Mouse (Mus musculus) ES-E14 (cell line): ENCODE measurements around the gene Susd4. TPM values are rescaled to one million over a fixed set of nuclear protein-coding genes. Genes with fewer than 3 reads are reported as not detected.

Experiments used
- DNase-seq: peaks from one replicate; pipeline ENCODE4 v3.0.0-alpha.2; 2013; ENCODE audit warnings: low read depth, low spot score
- H3K27ac ChIP-seq: 2 replicates; pipeline ENCODE4 v1.5.1; 2012; ENCODE audit warnings: low read depth, mild to moderate bottlenecking, low read length, moderate library complexity, mixed read lengths; ENCODE audit not compliant: poor library complexity, insufficient read depth, severe bottlenecking
- H3K36me3 ChIP-seq: 2 replicates; pipeline ENCODE4 v1.6.1; 2012; ENCODE audit warnings: mild to moderate bottlenecking, low read length, moderate library complexity, mixed read lengths; ENCODE audit not compliant: control insufficient read depth, poor library complexity, insufficient read depth, severe bottlenecking
- H3K4me1 ChIP-seq, 2 experiments: fragments of 150-350 bp in 1 of 2; sonication (generic) in 1 of 2; 2 replicates each; pipeline ENCODE4 v1.6.1; 2012; ENCODE audit warnings: low read length in 2 of 2, mild to moderate bottlenecking in 1 of 2, mixed read lengths in 1 of 2; ENCODE audit not compliant: control insufficient read depth in 2 of 2, insufficient read depth in 2 of 2, poor library complexity in 1 of 2
- H3K4me3 ChIP-seq, 2 experiments: fragments of 150-350 bp in 1 of 2; sonication (generic) in 1 of 2; 2 replicates each; pipeline ENCODE4 v1.5.1; 2012; ENCODE audit warnings: low read length in 2 of 2, low read depth in 1 of 2, mild to moderate bottlenecking in 1 of 2, mixed read lengths in 1 of 2; ENCODE audit not compliant: insufficient read depth in 1 of 2, poor library complexity in 1 of 2, severe bottlenecking in 1 of 2
- H3K9ac ChIP-seq: 2 replicates; pipeline ENCODE4 v1.6.1; 2012; ENCODE audit warnings: low read depth, mild to moderate bottlenecking, low read length, mixed read lengths; ENCODE audit not compliant: poor library complexity, insufficient read depth, severe bottlenecking
- H3K9me3 ChIP-seq: fragments of 150-350 bp; sonication (generic); 2 replicates; pipeline ENCODE4 v1.6.1; 2012; ENCODE audit warnings: low read depth, mild to moderate bottlenecking, low read length; ENCODE audit not compliant: control insufficient read depth, insufficient read depth
- CHD2 ChIP-seq: IDR thresholded peaks from 2 replicates; pipeline ENCODE4 v1.6.1; 2014; ENCODE audit warnings: mild to moderate bottlenecking, low read depth, low read length, inconsistent platforms
- HCFC1 ChIP-seq: IDR thresholded peaks from 2 replicates; pipeline ENCODE4 v1.6.1; 2012; ENCODE audit warnings: low read length, inconsistent platforms, borderline replicate concordance; ENCODE audit not compliant: insufficient read depth
- MAFK ChIP-seq: IDR thresholded peaks from 2 replicates; pipeline ENCODE4 v1.6.1; 2014; ENCODE audit warnings: mild to moderate bottlenecking, low read depth, low read length, inconsistent platforms; ENCODE audit not compliant: insufficient read depth
- ZC3H11A ChIP-seq: IDR thresholded peaks from 2 replicates; pipeline ENCODE4 v1.6.1; 2012; ENCODE audit warnings: low read depth, mild to moderate bottlenecking, inconsistent platforms, low read length, borderline replicate concordance
- ZNF384 ChIP-seq: IDR thresholded peaks from 2 replicates; pipeline ENCODE4 v1.6.1; 2012; ENCODE audit warnings: low read depth, low read length, inconsistent platforms
- in situ Hi-C, 2 experiments: fragments of 600-800 bp; cut with MboI; formaldehyde crosslinking; loops; one replicate each; pipeline ENCODE4 v1.15.1; 2025; ENCODE audit warnings: low sequenced_read_pairs in 2 of 2, inconsistent platforms in 1 of 2; ENCODE audit not compliant: unreplicated experiment in 2 of 2
- total RNA-seq: library from RNA; depleted of rRNA; stranded (reverse); fragments of 300-350 nt; gene quantifications from 2 replicates; pipeline ENCODE4 v1.2.3, GENCODE M21; 2012

Susd4 gene
- total RNA-seq, 1 experiment = 4.1 TPM

DNA sequence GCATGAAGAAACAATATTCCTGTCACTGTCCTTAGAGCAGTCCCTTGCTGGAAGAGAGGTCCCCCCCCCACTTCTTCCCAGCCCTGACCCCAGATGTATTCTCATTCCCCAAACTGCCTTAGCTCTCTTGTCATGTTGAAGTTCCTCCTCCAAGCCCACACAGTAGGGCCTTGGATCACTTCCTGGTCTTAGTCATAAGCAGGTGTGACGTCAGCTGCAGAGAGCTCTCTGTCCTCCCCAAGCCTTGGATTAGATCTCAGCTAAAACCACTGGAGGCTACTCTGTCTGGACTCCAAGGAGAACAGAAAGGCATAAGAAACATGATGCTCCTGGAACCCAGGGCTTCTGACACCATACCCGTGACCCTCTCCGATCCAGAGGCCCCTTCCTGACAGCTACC lies 104.2 kb downstream of the Susd4 start:
- H3K27ac ChIP-seq = no peak overlapping the region
- in situ Hi-C loops = no loop called here
- H3K4me1 ChIP-seq = peaks cover 0 to 2% of the 10 kb centered on the region in 2 experiments; a peak in 1 of 4 replicates
- H3K9ac ChIP-seq = no peak overlapping the region
- no peaks in the 10 kb centered on the region for H3K9me3 ChIP-seq
- TF ChIP-seq ZC3H11A = no peak
- TF ChIP-seq ZNF384 = no peak
- TF ChIP-seq CHD2 = no peak
- TF ChIP-seq MAFK = no peak
- no peak for TF ChIP-seq HCFC1
- no peak for DNase-seq
- no peak overlapping the region for H3K4me3 ChIP-seq
- no peaks in the 10 kb centered on the region for H3K36me3 ChIP-seq

DNA sequence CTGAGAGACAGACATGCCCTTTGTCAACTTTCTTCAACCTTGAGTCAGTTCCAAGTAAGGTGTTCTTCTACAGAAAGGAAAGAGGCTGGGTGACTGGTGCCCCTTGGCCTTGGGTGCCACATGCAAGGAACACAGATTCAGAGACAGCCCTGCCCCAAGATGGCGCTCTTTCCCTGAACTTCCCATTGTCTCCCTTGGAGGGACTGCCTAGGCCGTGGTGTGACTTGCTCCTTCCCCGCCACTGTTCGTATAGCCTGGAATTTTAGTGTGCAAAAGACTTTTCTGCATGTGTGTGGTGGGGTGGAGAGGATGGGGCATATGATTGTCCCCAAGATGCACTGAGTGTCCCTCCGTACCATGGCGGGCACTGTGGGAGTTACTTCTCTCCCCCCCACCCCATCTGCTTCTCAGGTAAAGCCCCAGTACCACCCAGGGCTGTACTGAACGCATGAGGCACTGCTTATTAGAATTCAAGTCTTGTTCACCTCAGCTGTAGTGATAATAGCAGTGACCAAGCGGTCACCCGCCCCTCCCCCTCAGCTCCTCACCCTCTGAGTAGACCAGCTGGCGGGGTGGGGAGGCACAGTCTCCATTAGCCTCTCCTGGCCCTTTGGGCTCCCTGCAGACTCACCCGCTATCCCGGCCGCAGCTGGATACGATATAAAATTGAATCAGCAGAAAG lies 104.9 kb downstream of the Susd4 start:
- in situ Hi-C loops = no loop called here
- TF ChIP-seq CHD2 = no peak
- no peak for TF ChIP-seq ZNF384
- no peak for TF ChIP-seq HCFC1
- no peak for TF ChIP-seq ZC3H11A
- TF ChIP-seq MAFK = no peak
- no peaks in the 10 kb centered on the region for H3K9me3 ChIP-seq
- H3K4me3 ChIP-seq = peak overlapping the region; percentile 26 to 39; a peak in 3 of 4 replicates
- H3K36me3 ChIP-seq = no peaks in the 10 kb centered on the region
- H3K4me1 ChIP-seq = peaks cover 0 to 2% of the 10 kb centered on the region in 2 experiments; a peak in 1 of 4 replicates
- no peak overlapping the region for H3K27ac ChIP-seq
- peak overlapping the region; percentile 16; the same call in 1 of the 2 replicates for H3K9ac ChIP-seq
- no peak for DNase-seq

DNA sequence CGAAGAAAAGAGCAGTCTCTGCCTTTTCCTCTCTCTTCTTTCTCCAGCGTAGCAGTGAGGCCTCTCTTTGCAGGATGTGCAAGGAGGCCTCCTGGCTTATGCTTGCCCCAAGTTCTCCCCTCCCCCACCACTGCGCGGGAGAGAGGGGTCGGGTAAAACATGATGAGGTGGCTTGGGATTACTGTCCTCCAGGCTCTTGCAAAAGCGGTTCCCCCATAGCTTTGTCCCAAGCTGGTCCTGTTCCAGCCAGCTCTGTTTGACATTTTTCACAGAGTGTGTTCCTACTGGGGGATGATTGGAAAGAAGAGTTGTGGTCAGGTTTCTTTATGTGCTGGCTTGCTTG lies 105.4 kb downstream of the Susd4 start:
- no peak overlapping the region for H3K27ac ChIP-seq
- H3K4me3 ChIP-seq = peak overlapping the region; percentile 26 to 39; a peak in 3 of 4 replicates
- no peaks in the 10 kb centered on the region for H3K9me3 ChIP-seq
- in situ Hi-C loops = no loop called here
- no peak for TF ChIP-seq HCFC1
- TF ChIP-seq ZC3H11A = no peak
- no peak for TF ChIP-seq ZNF384
- no peak for TF ChIP-seq CHD2
- TF ChIP-seq MAFK = no peak
- H3K4me1 ChIP-seq = peaks cover 0 to 2% of the 10 kb centered on the region in 2 experiments; a peak in 1 of 4 replicates
- no peaks in the 10 kb centered on the region for H3K36me3 ChIP-seq
- DNase-seq = no peak
- peak overlapping the region; percentile 16; the same call in 1 of the 2 replicates for H3K9ac ChIP-seq

DNA sequence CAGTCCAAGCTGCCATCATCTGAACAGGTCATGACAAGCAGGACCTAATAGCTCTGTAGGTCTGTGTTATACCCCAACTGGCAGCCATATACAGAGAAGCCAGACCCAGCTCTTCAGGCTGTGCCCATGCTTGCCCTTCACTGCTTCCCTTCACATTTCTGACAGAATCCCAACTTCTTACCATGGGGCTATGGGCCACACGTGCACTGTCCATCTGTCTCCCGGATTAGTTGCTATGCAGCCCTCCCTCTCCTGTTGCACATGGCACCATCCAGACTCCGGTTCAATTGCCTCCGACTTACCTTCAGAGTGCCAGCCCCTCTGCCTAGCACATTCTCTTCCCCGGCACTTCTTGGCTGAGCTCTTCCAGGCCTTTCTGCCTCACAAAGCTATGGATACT lies 114.5 kb downstream of the Susd4 start:
- Histone ChIP-seq H3K9me3 (no peaks in the 10 kb centered on the region), H3K36me3 (no peaks in the 10 kb centered on the region), H3K27ac (no peak overlapping the region), H3K4me1 (no peaks in the 10 kb centered on the region), H3K9ac (no peak overlapping the region), H3K4me3 (no peak overlapping the region)
- no peak for TF ChIP-seq HCFC1
- TF ChIP-seq ZNF384 = no peak
- no peak for TF ChIP-seq CHD2
- no peak for TF ChIP-seq ZC3H11A
- no peak for TF ChIP-seq MAFK
- no peak for DNase-seq
- in situ Hi-C loops = no loop called here
